Mouse (Mus musculus) gonadal fat pad, adult 2 months (tissue): ENCODE data around the gene Mapk8ip3. TPM values are rescaled to one million over a fixed set of nuclear protein-coding genes. Genes with fewer than 3 reads are reported as not detected.

Experiments
- DNase-seq: peaks from one replicate; pipeline ENCODE4 v3.0.0-alpha.2; 2012; ENCODE audit warnings: low read depth
- polyA plus RNA-seq: library from polyadenylated mRNA; depleted of rRNA; stranded (reverse); fragments of >200 nt; gene quantifications from 2 replicates; pipeline ENCODE4 v1.2.3, GENCODE M21; 2012

The Mapk8ip3 gene
- polyA plus RNA-seq, 1 experiment: 90.0 TPM

- no peak for DNase-seq
Observed at GRCm38 (mm10) chr17:24902124-24902523, 34.7 kb downstream of the Mapk8ip3 start.

DNA sequence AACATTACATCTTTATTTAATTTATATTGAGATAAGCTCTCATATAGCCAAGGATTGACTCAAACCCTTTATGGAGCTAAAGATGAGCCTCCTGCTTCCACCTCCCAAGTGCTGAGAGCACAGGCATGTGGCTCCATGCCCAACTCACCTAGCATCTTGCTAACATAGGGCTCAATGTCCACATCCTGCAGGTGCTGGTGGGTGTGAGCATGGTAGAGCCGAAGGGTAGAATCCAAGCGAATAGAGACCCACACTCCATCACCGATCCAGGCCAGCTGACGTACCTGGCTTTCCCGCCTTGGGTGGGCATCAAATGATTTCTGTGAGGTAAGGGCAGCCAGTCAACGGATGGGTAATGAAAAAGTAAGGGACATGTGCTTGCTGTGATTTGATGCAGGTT is 36.8 kb downstream of the Mapk8ip3 start:
- no peak for DNase-seq

- no peak for DNase-seq
Observed at GRCm38 (mm10) chr17:24899153-24899552, 37.6 kb downstream of the Mapk8ip3 start.

DNA sequence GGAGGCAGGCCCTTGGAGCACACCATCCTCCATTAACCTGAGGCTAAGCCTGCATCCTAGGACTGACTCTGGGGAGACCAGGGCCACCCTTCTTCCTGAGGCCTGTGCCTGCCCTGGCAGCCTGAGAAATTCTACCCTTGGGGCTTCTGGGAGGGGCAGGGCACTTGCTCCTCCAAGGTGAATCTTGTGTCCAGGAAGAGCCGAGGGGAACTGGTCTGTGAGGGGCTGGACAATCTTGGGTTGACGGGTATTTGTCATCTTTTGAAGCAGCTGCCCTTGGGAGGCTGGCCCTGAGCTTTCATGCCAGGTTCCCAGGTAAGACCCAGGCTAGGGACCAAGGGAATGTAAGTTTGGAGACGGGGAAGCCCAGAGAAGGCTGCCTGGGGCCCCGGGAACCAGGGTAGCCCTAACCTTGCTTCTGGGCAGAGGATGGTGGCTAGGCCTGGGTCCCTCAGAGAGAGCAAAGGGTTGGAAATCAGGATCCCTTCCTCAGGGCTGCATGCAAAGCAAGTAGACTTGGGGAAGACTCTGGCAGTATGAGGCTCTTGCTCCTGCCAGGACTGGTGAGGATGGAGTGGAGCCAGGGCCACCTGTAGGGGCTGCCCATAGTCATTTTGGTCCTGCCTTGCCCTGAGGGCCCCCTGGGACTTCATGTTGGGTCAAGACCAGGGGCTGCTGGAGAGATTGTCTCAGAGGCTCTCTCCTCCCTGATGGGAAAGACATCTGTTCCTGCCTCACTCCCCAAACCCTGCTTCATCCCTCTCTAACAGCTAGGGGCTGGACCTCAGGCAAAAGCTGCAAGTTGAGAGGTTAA is 38.5 kb downstream of the Mapk8ip3 start:
- no peak for DNase-seq

GRCm38 (mm10) chr17:24897600-24897999 is 39.2 kb downstream of the Mapk8ip3 start:
- DNase-seq: no peak

DNA sequence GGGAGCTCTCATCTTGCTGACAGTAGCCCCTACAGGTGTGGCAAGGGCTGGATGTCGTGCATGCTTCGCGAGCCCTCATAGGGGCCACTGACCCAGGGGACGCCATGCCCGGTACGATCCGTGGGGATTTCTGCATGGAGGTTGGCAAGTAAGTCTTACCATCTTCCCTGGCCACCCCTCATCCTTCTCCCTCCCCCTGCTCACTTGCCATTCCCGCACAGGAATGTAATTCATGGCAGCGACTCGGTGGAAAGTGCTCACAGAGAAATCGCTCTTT is 39.8 kb downstream of the Mapk8ip3 start:
- no peak for DNase-seq

DNA sequence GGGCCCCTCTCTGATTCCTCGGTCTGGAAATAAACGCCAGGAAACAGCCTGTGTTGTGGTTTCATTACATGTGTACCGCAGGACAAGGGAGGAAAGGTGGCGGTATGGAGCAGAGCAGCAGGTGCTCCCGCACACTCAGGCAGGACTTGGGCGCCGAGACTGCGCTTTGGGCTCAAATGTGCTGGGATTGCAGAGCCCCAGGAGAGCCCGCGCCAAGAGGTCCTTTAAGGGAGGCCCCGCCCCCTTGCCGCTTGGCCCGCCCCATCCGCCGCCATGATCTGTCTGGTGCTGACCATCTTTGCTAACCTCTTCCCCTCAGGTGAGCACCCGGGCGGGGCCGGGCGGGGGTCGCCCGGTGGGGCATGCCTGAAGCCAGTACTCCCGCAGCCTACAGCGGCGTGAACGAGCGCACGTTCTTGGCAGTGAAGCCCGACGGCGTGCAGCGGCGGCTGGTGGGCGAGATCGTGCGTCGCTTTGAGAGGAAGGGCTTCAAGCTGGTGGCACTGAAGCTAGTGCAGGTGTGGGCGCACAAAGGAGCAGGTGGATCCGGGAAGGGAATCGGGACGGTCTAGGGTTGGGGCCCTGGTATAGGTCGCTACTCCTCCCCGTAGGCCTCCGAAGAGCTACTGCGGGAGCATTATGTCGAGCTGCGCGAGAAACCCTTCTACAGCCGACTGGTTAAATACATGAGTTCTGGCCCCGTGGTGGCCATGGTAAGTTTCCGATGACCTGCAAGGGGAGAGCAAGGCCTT is 40.4 kb downstream of the Mapk8ip3 start, which contains the start of gene Nme3:
Gene Nme3 (plus strand): TSS at position 260 of the 752 bp plus-strand sequence.
- no peak for DNase-seq

- DNase-seq: no peak
Observed at GRCm38 (mm10) chr17:24895571-24896240, 41.1 kb downstream of the Mapk8ip3 start.

- DNase-seq: no peak
Observed at GRCm38 (mm10) chr17:24894995-24895547, 41.7 kb downstream of the Mapk8ip3 start, which contains the start of the genes Eme2 and Mrps34. TSS of gene Eme2 (minus strand) at chr17:24895087. TSS of gene Mrps34 (plus strand) at chr17:24895116.

DNA sequence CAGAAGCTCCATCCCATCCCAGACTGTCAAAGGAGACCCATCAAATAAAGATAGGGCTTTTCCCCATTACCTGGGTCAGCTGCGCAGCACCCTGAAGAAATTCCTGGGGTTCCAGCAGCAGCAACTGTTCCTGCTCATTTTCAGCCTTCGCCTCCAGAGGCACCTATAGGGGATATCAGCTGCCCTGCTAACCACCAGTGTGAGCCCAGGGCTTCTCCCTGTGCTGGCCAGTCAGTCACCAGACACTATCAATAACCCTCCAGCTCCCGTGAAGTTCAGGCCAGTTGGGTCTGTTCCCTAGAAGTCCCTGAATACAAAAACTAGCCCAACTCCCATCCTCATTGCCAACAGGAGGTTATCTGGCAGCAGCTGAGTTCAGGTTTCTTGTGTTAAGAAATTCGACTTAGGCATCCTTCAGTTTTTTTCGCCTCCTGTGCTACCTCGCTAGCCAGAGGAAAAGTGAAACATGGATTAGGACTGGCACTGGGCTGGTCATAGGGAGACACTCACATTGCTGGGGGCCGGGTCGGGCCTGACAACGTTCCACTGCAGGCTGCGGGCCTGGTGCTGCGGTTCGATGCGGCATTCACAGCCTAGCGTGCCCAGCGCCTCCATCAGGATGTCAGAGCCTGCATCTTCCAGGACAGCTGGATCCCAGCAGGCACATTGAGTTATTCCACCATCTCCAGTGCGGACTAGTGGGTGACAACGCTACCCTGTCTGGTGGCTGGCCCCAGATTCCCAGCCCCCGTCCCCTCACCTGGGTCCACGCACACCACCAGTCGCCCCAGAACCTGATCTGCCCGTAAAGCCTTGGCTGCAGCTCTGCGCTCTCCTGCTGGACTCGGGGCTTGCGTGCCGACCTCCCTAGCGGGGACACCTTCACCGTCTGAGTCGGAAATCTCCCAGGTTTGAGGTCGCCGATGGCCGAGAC is 42.4 kb downstream of the Mapk8ip3 start:
- DNase-seq: no peak

DNA sequence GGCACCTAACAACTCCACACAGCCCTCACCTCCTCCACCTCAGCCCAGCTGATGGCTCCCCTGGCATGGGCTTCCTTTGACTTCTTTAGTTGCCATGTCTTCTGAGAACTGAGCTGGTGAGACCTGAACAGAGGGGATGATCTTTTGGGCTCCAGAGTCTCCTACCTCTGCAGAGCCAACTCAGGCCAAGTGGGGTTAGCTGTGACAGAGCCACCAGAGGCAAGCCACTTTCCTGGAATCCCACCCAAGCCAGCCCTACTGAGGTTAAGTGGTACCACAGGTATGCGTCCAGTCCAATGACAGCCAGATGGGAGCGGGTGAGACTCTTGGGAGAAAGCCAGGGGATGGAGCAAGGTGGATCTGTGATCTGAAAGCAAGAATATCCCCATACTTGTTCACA is 43.5 kb downstream of the Mapk8ip3 start:
- no peak for DNase-seq

GRCm38 (mm10) chr17:24892785-24893184 is 44.0 kb downstream of the Mapk8ip3 start:
- DNase-seq: no peak

DNA sequence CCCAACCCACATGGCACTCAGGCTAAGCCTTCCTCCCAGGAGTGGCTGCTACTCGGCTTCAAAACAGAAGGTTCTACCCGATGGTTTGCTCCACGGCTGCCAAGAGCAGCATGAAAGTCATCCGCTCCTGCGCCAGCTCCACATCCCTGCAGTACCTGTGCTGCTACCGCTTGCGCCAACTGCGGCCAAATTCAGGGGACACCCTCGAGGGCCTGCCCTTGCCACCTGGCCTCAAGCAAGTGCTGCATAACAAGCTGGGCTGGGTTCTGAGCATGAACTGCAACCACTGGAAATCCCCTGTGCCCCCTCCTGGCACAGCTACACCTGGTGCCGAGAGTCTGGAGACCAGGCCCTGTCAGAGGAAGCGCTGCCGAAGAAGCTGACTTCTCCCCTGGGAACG is 45.5 kb downstream of the Mapk8ip3 start:
- no peak for DNase-seq

DNA sequence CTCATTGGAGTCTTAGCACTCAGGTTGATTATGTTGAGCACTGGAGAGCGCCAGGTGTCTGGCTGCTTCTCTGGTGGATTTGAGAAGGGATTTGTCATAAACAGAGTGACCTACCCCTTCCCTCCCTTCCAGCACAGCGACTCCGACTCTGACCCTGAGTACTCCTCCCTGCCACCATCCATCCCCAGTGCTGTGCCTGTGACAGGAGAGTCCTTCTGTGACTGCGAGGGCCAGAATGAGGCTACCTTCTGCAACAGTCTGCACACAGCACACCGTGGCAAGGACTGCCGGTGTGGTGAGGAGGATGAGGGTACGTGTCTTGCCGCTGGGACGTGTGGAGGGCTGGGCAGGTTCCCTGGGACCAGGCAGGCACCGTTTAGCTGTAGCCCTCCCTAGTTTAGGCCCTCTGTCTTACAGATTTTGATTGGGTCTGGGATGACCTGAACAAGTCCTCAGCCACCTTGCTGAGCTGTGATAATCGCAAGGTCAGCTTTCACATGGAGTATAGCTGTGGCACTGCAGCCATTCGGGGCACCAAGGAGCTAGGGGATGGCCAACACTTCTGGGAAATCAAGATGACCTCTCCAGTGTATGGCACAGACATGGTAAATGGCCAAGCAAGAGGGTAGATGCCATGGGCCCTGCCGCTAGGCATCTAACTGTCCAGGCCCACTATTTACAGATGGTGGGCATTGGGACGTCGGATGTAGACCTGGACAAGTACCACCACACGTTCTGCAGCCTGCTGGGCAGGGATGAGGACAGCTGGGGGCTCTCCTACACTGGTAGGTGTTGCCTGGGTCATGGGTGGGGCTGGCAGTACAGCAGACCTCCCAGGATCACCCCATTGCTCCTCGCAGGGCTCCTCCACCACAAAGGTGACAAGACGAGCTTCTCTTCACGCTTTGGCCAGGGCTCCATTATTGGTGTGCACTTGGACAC is 46.4 kb downstream of the Mapk8ip3 start:
- no peak for DNase-seq

DNA sequence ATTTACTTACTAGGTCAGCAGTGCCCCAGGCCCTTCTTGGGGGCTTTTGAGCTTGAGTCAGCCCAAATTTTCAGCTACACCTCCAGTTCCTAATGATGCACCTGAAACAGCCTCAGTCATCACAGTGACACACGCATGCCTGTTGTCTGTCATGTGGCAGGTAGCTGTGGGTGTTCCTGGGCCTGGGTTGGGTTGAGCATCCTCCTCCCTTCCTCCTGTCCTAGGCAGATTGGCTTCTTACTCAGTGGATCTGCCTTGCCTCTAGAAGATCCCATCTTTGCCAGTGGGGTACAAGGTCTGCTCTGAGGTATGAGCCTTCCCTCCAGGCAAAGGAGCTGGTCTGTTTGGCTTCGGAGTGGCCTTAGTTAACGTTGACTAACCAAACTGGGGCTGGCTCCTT is 47.9 kb downstream of the Mapk8ip3 start:
- DNase-seq: no peak

DNA sequence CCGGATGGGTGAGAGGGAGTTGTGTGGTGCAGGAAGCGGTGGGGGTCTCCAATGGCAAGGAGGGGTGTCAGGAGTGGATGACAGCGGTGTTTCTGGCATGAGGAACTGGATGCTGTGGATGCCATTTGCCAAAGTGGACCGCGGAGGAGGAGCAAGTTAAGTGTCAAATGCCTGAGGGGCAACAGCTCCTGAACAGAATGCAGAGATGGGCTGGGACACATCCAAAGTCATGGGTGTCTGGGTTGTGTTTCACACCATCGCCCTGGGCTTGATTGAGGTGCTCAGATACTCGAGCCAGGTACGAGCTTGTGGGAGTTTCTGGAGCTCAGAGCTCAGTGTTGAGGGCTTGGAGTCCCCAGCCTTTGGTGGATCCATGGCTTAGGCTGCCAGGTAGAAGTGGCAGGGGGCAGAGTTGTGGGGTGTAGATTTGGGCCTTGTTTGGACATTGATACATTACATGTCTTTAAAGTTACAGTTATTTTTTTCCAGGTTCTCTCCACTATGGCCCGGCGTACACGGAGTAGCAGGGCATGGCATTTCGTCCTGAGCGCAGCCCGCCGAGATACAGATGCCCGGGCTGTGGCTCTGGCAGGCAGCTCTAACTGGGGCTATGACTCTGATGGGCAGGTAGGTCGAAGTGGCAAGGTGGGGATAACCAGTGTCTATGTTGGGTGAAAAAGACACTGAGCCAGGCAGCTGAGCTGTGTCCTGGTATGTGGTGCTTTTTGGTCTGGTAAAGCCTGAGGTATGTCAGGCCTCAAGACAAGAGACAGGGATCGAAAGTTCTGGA is 49.3 kb downstream of the Mapk8ip3 start:
- DNase-seq: peak; percentile 68

DNA sequence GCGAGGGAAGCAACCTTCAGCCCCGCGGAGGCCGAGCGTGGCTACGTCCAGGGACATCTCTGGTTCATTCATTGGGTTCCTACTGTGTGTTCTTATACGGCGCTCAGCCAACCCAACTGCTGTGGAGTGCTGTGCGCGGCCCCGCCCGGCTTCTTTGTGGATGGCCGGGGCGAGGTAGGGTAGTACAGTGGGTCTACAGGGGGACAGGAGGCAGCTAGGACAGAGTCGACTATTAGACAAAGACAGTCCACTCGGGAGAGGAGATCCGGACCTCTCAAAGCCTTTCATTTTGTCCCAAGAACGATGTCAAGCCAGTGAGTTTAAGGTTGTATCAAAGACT is 49.9 kb downstream of the Mapk8ip3 start:
- DNase-seq: no peak

- DNase-seq: peak; percentile 99
Observed at GRCm38 (mm10) chr17:24886134-24886931, 50.4 kb downstream of the Mapk8ip3 start, which contains the start of the genes Nubp2 and Spsb3. TSS of gene Nubp2 (minus strand) at chr17:24886349. TSS of gene Spsb3 (plus strand) at chr17:24886643.
